15 mouse cellular contexts compared by ENCODE assay signal in genomic region chr3:36452502-36452901, GRCm38 (mm10). TPM values are rescaled to one million over a fixed set of nuclear protein-coding genes. Genes with fewer than 3 reads are reported as not detected.
"Had no signal": no experiment of that assay in that cellular context is flagged by ENCODE, and none has a peak within 500 bp of the region (broad histone marks: within the 10 kb centered on the region; RNA-seq: fewer than 3 reads in every experiment).

No protein-coding gene starts in this region.

- H3K4me3 ChIP-seq: midbrain, embryonic 10.5 days; midbrain, embryonic 12.5 days; neural tube, embryonic 12.5 days had no signal

- DNase-seq: lung, adult 18-20 months; lung, embryonic 14.5 days; lung, postnatal 10 days; lung, postnatal 4 days; midbrain, embryonic 14.5 days; right cerebral cortex, postnatal 14 days; thymus, adult 18-20 months; thymus, postnatal 14 days; thymus, postnatal 36 days had no signal

- H3K27ac ChIP-seq: midbrain, embryonic 10.5 days; midbrain, embryonic 12.5 days; neural tube, embryonic 12.5 days had no signal

- H3K4me1 ChIP-seq: midbrain, embryonic 12.5 days; neural tube, embryonic 12.5 days had no signal

- ATAC-seq: midbrain, embryonic 16.5 days had no signal

RNA-seq across cellular contexts. Expression of gene 1810062G17Rik, which starts 23.2 kb away (rescaled TPM):
- total RNA-seq: megakaryocyte-erythroid progenitor cell, adult 5-6 weeks had no signal
- polyA plus RNA-seq: midbrain, embryonic 12.5 days; neural tube, embryonic 14.5 days had no signal
